Mouse (Mus musculus): ENCODE results near the gene Pomt2.

Gene Pomt2

DNA sequence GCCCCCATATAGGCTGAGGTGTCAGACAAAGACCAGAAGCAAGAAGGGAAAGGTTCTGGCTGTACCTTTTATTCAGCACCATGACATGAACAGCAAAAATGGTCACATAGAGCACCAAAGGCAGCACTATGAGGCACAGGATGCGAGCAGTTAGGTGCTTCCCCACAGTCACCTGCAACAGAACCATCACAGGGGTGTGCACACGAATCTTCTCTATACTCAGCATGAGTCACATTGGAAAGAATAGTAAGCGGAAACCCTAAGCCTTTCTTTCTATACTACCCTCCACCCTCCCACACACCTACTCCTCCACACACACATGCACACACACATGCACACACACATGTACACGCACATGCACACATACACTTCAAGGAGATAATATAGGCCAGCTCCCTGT lies 17.5 kb downstream of the Pomt2 start:
- DNase-seq (ENCODE audit: low read depth, low spot score): no peak

GRCm38 (mm10) chr12:87127256-87127655 lies 20.5 kb downstream of the Pomt2 start:
- DNase-seq (ENCODE audit: low read depth, low spot score): no peak

GRCm38 (mm10) chr12:87121918-87122589 lies 25.7 kb downstream of the Pomt2 start:
- DNase-seq (ENCODE audit: low read depth, low spot score): no peak

- no peak for DNase-seq (ENCODE audit: low read depth, low spot score)
These were observed 40.3 kb downstream of the Pomt2 start for GRCm38 (mm10) chr12:87107357-87107977.

DNA sequence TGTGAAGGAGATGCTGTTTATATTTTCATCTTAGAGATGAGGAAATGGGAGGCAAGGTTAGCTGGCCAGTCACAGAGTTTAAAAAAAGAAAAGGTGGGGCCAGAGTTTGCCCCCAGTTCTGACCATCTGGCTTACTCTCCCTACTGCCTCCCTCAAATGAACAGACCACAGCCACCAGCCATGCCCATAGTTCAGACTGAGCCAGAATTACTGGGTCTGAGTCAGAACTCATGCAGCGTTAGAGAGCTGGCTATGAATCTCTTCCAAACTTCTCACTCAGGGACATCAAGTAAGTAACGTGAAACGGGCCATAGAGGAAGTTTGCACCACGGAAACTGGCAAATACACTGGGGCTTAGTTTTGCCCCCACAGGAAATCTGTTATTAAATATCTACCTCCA lies 43.0 kb downstream of the Pomt2 start:
- DNase-seq (ENCODE audit: low read depth, low spot score): no peak

GRCm38 (mm10) chr12:87103471-87103870 lies 44.3 kb downstream of the Pomt2 start:
- no peak for DNase-seq (ENCODE audit: low read depth, low spot score)

DNA sequence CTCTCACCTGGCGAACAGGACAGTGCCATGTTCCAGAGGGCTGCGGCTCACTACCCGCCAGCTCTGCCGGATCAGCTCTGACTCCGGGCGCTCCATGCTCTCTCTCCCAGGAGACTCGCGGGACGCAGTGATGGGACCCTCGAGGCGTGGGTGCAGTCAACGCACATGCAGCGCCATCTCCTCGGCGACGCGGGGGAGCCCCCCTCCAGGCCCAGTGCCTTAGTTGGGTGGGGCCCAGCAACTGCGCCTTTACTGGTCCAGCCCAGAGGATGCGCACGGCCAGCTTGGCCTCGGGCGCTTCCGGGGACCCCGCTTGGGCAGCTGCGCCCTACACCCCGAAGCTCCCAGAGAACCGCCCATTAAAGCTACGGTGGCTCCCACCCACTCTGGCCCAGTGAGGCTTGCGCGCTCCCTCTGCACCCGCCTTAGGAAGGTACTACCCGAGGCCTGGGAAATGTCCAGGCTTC lies 45.6 kb downstream of the Pomt2 start, which contains the start of gene Ngb:
Gene Ngb, minus strand, starts transcription at position 375 of the 467 bp plus-strand sequence.
- no peak for DNase-seq (ENCODE audit: low read depth, low spot score)

DNA sequence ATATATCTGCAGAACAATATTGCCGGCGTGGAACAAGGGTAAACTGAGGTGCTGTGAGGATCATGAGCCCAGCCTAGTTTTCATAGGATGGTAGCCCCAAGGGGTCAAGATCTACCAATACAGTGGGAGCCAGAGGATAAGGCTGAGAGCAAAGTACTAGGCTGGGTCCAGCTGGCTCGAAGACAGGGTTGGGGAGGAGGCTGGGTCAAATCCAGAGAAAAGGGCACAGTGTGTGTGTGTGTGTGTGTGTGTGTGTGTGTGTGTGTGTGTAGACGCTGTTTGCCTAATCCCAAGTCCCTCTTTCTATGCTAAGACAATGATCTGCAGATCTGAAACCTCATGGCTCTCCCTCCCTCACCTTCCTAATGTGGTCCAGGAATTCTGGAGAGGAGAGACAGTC lies 47.4 kb downstream of the Pomt2 start:
- no peak for DNase-seq (ENCODE audit: low read depth, low spot score)

GRCm38 (mm10) chr12:87093671-87094070 lies 54.1 kb downstream of the Pomt2 start:
- DNase-seq (ENCODE audit: low read depth, low spot score): no peak

GRCm38 (mm10) chr12:87093249-87093648 lies 54.5 kb downstream of the Pomt2 start:
- DNase-seq (ENCODE audit: low read depth, low spot score): no peak

GRCm38 (mm10) chr12:87091916-87092315 lies 55.9 kb downstream of the Pomt2 start:
- no peak for DNase-seq (ENCODE audit: low read depth, low spot score)

DNA sequence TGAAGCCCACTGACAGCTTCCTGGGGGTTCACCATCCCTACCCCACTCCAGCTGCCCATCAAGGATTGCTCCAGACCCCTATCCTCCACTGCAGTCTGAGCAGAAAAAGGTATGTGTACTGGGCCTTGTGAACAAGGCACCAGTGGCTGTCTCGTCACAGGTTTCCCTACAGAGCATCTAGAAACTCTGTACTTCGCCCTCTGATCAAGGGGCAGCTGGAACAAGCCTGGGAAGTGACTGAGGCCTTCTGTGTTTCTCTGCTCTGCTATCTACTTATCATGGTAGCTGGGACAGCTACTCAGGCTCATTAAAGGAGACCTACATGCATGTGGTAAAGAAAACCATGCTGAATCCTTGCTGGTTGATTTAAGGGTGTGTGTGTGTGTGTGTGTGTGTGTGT lies 58.1 kb downstream of the Pomt2 start:
- DNase-seq (ENCODE audit: low read depth, low spot score): no peak

DNA sequence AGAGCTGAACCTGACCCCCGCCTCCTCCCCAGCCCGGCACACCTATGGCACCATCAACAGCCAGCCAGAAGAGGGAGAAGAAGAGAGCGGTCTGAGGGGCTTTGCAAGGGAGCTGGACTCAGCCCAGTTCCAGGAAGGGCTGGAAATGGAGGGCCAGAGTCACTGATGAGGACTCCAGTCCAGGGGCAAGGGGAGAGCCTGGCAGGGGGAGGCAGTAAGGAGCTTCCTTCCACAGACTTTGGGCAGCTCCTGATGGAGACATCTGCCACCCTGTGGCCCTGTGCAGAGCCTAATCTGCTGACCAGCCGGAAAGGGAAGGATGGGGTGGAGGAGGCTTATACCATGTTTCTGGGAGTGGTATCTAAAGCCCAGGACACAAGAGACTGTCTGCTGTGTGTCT lies 58.5 kb downstream of the Pomt2 start:
- DNase-seq (ENCODE audit: low read depth, low spot score): no peak

- DNase-seq (ENCODE audit: low read depth, low spot score): no peak
These were observed 59.4 kb downstream of the Pomt2 start for GRCm38 (mm10) chr12:87088331-87088730.

GRCm38 (mm10) chr12:87087236-87087635 lies 60.5 kb downstream of the Pomt2 start:
- no peak for DNase-seq (ENCODE audit: low read depth, low spot score)

- no peak for DNase-seq (ENCODE audit: low read depth, low spot score)
These were observed 65.0 kb downstream of the Pomt2 start for GRCm38 (mm10) chr12:87082797-87083196.

- no peak for DNase-seq (ENCODE audit: low read depth, low spot score)
These were observed 71.2 kb downstream of the Pomt2 start for GRCm38 (mm10) chr12:87076610-87077009.

GRCm38 (mm10) chr12:87070520-87070919 lies 77.2 kb downstream of the Pomt2 start:
- DNase-seq (ENCODE audit: low read depth, low spot score): no peak

GRCm38 (mm10) chr12:87066429-87066828 lies 81.3 kb downstream of the Pomt2 start:
- no peak for DNase-seq (ENCODE audit: low read depth, low spot score)

DNA sequence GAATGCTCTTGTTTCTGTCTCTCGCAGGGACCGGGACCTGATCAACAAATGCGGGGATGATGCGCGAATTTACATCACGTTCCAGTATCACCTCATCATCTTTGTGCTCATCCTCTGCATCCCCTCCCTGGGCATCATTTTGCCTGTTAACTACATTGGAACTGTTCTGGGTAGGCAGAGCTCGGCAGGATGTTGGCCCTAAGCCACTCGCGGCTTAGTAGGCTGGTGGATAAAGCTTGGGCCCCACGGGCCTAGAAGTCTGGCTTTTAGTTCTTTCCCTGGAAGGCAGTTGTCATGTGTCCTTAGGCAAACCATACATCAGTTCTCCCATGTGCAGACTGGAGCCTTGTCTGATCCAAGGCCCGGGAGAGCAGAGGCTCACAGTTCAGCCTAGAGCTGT lies 82.3 kb downstream of the Pomt2 start:
- DNase-seq (ENCODE audit: low read depth, low spot score): no peak

- DNase-seq (ENCODE audit: low read depth, low spot score): no peak
These were observed 90.7 kb downstream of the Pomt2 start for GRCm38 (mm10) chr12:87057066-87057465.
